Mouse (Mus musculus) 3T3-L1 (cell line): ENCODE data around the gene Palm.

Experiments used
- DNase-seq: peaks from one replicate; pipeline ENCODE4 v3.0.0-alpha.2; 2015; ENCODE audit warnings: low read depth, low spot score

The Palm gene

GRCm38 (mm10) chr10:79772320-79772719 is 21.1 kb upstream of the Palm start:
- DNase-seq = no peak

- no peak for DNase-seq
Observed at GRCm38 (mm10) chr10:79773208-79773607, 20.2 kb upstream of the Palm start.

- DNase-seq = no peak
Observed at GRCm38 (mm10) chr10:79774486-79775279, 18.7 kb upstream of the Palm start.

GRCm38 (mm10) chr10:79777103-79777531 is 16.3 kb upstream of the Palm start, which contains the start of gene Fstl3:
Gene Fstl3, plus strand, starts transcription at chr10:79777272.
- DNase-seq = no peak

GRCm38 (mm10) chr10:79778006-79778405 is 15.4 kb upstream of the Palm start:
- no peak for DNase-seq

- no peak for DNase-seq
Observed at GRCm38 (mm10) chr10:79779193-79779592, 14.2 kb upstream of the Palm start.

GRCm38 (mm10) chr10:79779784-79780663 is 13.3 kb upstream of the Palm start:
- DNase-seq = no peak

- no peak for DNase-seq
Observed at GRCm38 (mm10) chr10:79780664-79781015, 12.7 kb upstream of the Palm start.

- no peak for DNase-seq
Observed at GRCm38 (mm10) chr10:79781139-79781538, 12.2 kb upstream of the Palm start.

GRCm38 (mm10) chr10:79781956-79782355 is 11.4 kb upstream of the Palm start:
- no peak for DNase-seq

GRCm38 (mm10) chr10:79783050-79783449 is 10.3 kb upstream of the Palm start:
- DNase-seq = peak; percentile 62

- peak; percentile 51 for DNase-seq
Observed at GRCm38 (mm10) chr10:79783920-79784800, 9.2 kb upstream of the Palm start.

GRCm38 (mm10) chr10:79788386-79789158 is 4.8 kb upstream of the Palm start:
- DNase-seq = peak; percentile 88

- DNase-seq = no peak
Observed at GRCm38 (mm10) chr10:79789581-79789980, 3.8 kb upstream of the Palm start.

GRCm38 (mm10) chr10:79790861-79791260 is 2.5 kb upstream of the Palm start, which contains the start of gene Prss57:
Gene Prss57, minus strand, starts transcription at chr10:79790961.
- no peak for DNase-seq

- DNase-seq = no peak
Observed at GRCm38 (mm10) chr10:79792339-79793040, 882 bp upstream of the Palm start.

- peak; percentile 52 for DNase-seq
Observed at GRCm38 (mm10) chr10:79793738-79794490, 542 bp downstream of the Palm start.

- peak; percentile 61 for DNase-seq
Observed at GRCm38 (mm10) chr10:79794491-79794931, 1.1 kb downstream of the Palm start.

- DNase-seq = no peak
Observed at GRCm38 (mm10) chr10:79795905-79796304, 2.5 kb downstream of the Palm start.
